Mouse (Mus musculus) kidney, embryonic 14.5 days (tissue): Measurements from ENCODE around the gene Ist1. TPM values are rescaled to one million over a fixed set of nuclear protein-coding genes. Genes with fewer than 3 reads are reported as not detected.

Source experiments
- ATAC-seq: fragments of 200-750 bp; cut with Nextera tagmentation; 2 replicates; pipeline ENCODE4 v1.8.0; 2017; ENCODE audit warnings: moderate number of reproducible peaks, mild to moderate bottlenecking, moderate TSS enrichment, moderate library complexity; ENCODE audit not compliant: low FRiP score, low TSS enrichment
- H3K27ac ChIP-seq: fragments of 300-500 bp; sonication (generic); 2 replicates; pipeline ENCODE4 v1.5.1; 2014; ENCODE audit warnings: low read depth, mild to moderate bottlenecking, low read length, moderate library complexity, mixed read lengths
- H3K27me3 ChIP-seq: fragments of 300-500 bp; sonication (generic); 2 replicates; pipeline ENCODE4 v1.6.1; 2014; ENCODE audit warnings: mild to moderate bottlenecking, low read length; ENCODE audit not compliant: control insufficient read depth, insufficient read depth
- H3K36me3 ChIP-seq: fragments of 300-500 bp; sonication (generic); 2 replicates; pipeline ENCODE4 v1.6.1; 2014; ENCODE audit warnings: low read length, mixed read lengths; ENCODE audit not compliant: control insufficient read depth, insufficient read depth
- H3K4me1 ChIP-seq: fragments of 300-500 bp; sonication (generic); 2 replicates; pipeline ENCODE4 v1.6.1; 2014; ENCODE audit warnings: low read length, mixed read lengths; ENCODE audit not compliant: control insufficient read depth, insufficient read depth
- H3K4me2 ChIP-seq: fragments of 300-500 bp; sonication (generic); replicated peaks from 2 replicates; pipeline ENCODE4 v1.6.1; 2014; ENCODE audit warnings: low read depth, mild to moderate bottlenecking, low read length
- H3K4me3 ChIP-seq: fragments of 300-500 bp; sonication (generic); 2 replicates; pipeline ENCODE4 v1.5.1; 2014; ENCODE audit warnings: mild to moderate bottlenecking, low read length
- H3K9ac ChIP-seq: fragments of 300-500 bp; sonication (generic); 2 replicates; pipeline ENCODE4 v1.6.1; 2014; ENCODE audit warnings: low read depth, mild to moderate bottlenecking, low read length, moderate library complexity
- H3K9me3 ChIP-seq: fragments of 300-500 bp; sonication (generic); 2 replicates; pipeline ENCODE4 v1.6.1; 2016; ENCODE audit warnings: low read length; ENCODE audit not compliant: control insufficient read depth
- WGBS: fragments of 180-500 bp; shearing (Covaris S2); extraction: QIAGEN DNeasy Blood & Tissue Kit; methylation state at CpG from one replicate; pipeline ENCODE4 v1.1.7; 2014; 5-methylcytosine and 5-hydroxymethylcytosine counted together
- polyA plus RNA-seq: library from polyadenylated mRNA; unstranded; fragments of >200 nt; fragmentation: Nextera tagmentation; extraction: Ambion mirVana; gene quantifications from 2 replicates; pipeline ENCODE4 v1.2.1, GENCODE M21; 2014

Gene Ist1
- polyA plus RNA-seq, 1 experiment from 2014 or later: 143 TPM

DNA sequence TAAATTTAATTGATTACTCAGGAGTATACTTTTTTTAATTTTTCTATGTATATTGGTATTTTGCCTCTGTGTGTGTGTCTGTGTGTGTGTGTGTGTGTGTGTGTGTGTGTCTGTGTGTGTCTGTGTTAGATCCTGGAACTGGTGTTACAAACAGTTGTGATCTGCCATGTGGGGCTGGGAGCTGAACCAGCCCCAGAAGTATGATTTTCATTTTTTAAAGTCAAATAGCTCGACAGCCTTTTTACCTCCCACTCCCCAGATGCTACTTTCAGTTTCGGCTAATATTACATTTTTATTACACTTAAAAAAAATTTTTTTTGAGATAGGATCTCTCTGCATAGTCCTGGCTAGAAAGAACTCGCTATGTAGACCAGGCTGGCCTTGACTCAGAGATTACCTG lies 30.7 kb downstream of the Ist1 start:
- H3K27me3 ChIP-seq: no peaks in the 10 kb centered on the region
- no peak overlapping the region for H3K4me2 ChIP-seq
- H3K9me3 ChIP-seq: no peaks in the 10 kb centered on the region
- WGBS: 80% methylated on average over 3 of the region's 3 CpGs
- H3K9ac ChIP-seq: no peak overlapping the region
- H3K27ac ChIP-seq: no peak overlapping the region
- no peaks in the 10 kb centered on the region for H3K4me1 ChIP-seq
- peaks cover 3% of the 10 kb centered on the region; the same call in 1 of the 2 replicates for H3K36me3 ChIP-seq
- H3K4me3 ChIP-seq: no peak overlapping the region
- ATAC-seq: no peak

- H3K27me3 ChIP-seq: no peaks in the 10 kb centered on the region
- no peak for ATAC-seq
- H3K4me2 ChIP-seq: no peak overlapping the region
- no peaks in the 10 kb centered on the region for H3K9me3 ChIP-seq
- H3K36me3 ChIP-seq: no peaks in the 10 kb centered on the region
- H3K4me1 ChIP-seq: no peaks in the 10 kb centered on the region
- WGBS: 87% methylated on average over 3 of the region's 3 CpGs
- no peak overlapping the region for H3K9ac ChIP-seq
- H3K27ac ChIP-seq: no peak overlapping the region
- H3K4me3 ChIP-seq: no peak overlapping the region
These were observed 36.2 kb downstream of the Ist1 start for GRCm38 (mm10) chr8:109656860-109657259.

GRCm38 (mm10) chr8:109650801-109651200 lies 42.3 kb downstream of the Ist1 start:
- no peaks in the 10 kb centered on the region for H3K27me3 ChIP-seq
- H3K9me3 ChIP-seq: no peaks in the 10 kb centered on the region
- WGBS: 78% methylated on average over 10 of the region's 10 CpGs
- H3K4me1 ChIP-seq: no peaks in the 10 kb centered on the region
- ATAC-seq: no peak
- no peak overlapping the region for H3K9ac ChIP-seq
- no peak overlapping the region for H3K27ac ChIP-seq
- no peak overlapping the region for H3K4me3 ChIP-seq
- H3K36me3 ChIP-seq: no peaks in the 10 kb centered on the region
- H3K4me2 ChIP-seq: no peak overlapping the region

DNA sequence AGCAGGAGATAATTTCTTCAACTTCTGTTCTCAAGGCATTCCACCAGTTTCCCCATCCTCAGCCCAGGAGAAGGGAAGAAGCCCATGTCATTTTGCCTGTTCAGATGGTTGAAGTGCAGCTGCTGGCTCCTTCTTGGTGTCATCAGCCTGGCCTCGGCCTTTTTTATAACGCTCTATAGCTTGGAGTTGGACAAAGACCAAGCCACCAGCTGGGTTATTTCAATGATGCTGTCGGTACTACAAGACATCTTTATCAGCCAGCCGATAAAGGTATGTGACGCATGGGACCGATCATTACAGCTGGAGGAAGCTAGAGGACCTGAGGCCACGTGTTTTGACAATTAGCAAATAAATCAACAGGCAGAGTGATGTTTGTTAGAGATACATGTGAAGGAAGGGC lies 44.6 kb downstream of the Ist1 start:
- H3K4me1 ChIP-seq: no peaks in the 10 kb centered on the region
- no peaks in the 10 kb centered on the region for H3K9me3 ChIP-seq
- no peak overlapping the region for H3K9ac ChIP-seq
- H3K36me3 ChIP-seq: no peaks in the 10 kb centered on the region
- H3K27ac ChIP-seq: no peak overlapping the region
- no peak overlapping the region for H3K4me3 ChIP-seq
- H3K4me2 ChIP-seq: no peak overlapping the region
- no peaks in the 10 kb centered on the region for H3K27me3 ChIP-seq
- no peak for ATAC-seq
- WGBS: 43% methylated on average over 7 of the region's 7 CpGs

GRCm38 (mm10) chr8:109647331-109647730 lies 45.7 kb downstream of the Ist1 start:
- H3K9ac ChIP-seq: no peak overlapping the region
- no peaks in the 10 kb centered on the region for H3K27me3 ChIP-seq
- no peaks in the 10 kb centered on the region for H3K36me3 ChIP-seq
- ATAC-seq: no peak
- WGBS: 59% methylated on average over 11 of the region's 11 CpGs
- no peaks in the 10 kb centered on the region for H3K9me3 ChIP-seq
- H3K4me2 ChIP-seq: no peak overlapping the region
- H3K27ac ChIP-seq: no peak overlapping the region
- no peak overlapping the region for H3K4me3 ChIP-seq
- H3K4me1 ChIP-seq: no peaks in the 10 kb centered on the region

- Histone ChIP-seq H3K9ac (no peak overlapping the region), H3K36me3 (no peaks in the 10 kb centered on the region), H3K27me3 (no peaks in the 10 kb centered on the region), H3K4me3 (no peak overlapping the region), H3K27ac (no peak overlapping the region), H3K9me3 (no peaks in the 10 kb centered on the region), H3K4me1 (no peaks in the 10 kb centered on the region), H3K4me2 (no peak overlapping the region)
- no peak for ATAC-seq
- WGBS: 75% methylated on average over 5 of the region's 5 CpGs
These were observed 51.8 kb downstream of the Ist1 start for GRCm38 (mm10) chr8:109641236-109641635.

- Histone ChIP-seq H3K27me3 (no peaks in the 10 kb centered on the region), H3K4me2 (no peak overlapping the region), H3K4me1 (no peaks in the 10 kb centered on the region), H3K9ac (no peak overlapping the region), H3K36me3 (no peaks in the 10 kb centered on the region), H3K9me3 (no peaks in the 10 kb centered on the region), H3K4me3 (no peak overlapping the region), H3K27ac (no peak overlapping the region)
- 64% methylated on average over 7 of the region's 7 CpGs for WGBS
- ATAC-seq: no peak
These were observed 52.6 kb downstream of the Ist1 start for GRCm38 (mm10) chr8:109640410-109640809.

GRCm38 (mm10) chr8:109638851-109639250 lies 54.2 kb downstream of the Ist1 start:
- Histone ChIP-seq H3K9ac (no peak overlapping the region), H3K27ac (no peak overlapping the region), H3K27me3 (no peaks in the 10 kb centered on the region), H3K4me2 (no peak overlapping the region), H3K4me3 (no peak overlapping the region), H3K9me3 (no peaks in the 10 kb centered on the region), H3K36me3 (no peaks in the 10 kb centered on the region), H3K4me1 (no peaks in the 10 kb centered on the region)
- ATAC-seq: no peak
- 72% methylated on average over 5 of the region's 5 CpGs for WGBS

- no peak overlapping the region for H3K27ac ChIP-seq
- H3K27me3 ChIP-seq: no peaks in the 10 kb centered on the region
- no peak overlapping the region for H3K9ac ChIP-seq
- no peak overlapping the region for H3K4me2 ChIP-seq
- no peaks in the 10 kb centered on the region for H3K36me3 ChIP-seq
- no peak for ATAC-seq
- no peak overlapping the region for H3K4me3 ChIP-seq
- 91% methylated on average over 8 of the region's 8 CpGs for WGBS
- no peaks in the 10 kb centered on the region for H3K9me3 ChIP-seq
- no peaks in the 10 kb centered on the region for H3K4me1 ChIP-seq
These were observed 57.9 kb downstream of the Ist1 start for GRCm38 (mm10) chr8:109635146-109635545.

- H3K4me3 ChIP-seq: no peak overlapping the region
- no peak overlapping the region for H3K4me2 ChIP-seq
- no peaks in the 10 kb centered on the region for H3K36me3 ChIP-seq
- no peak for ATAC-seq
- H3K27me3 ChIP-seq: no peaks in the 10 kb centered on the region
- no peaks in the 10 kb centered on the region for H3K9me3 ChIP-seq
- WGBS: 86% methylated on average over 5 of the region's 5 CpGs
- H3K9ac ChIP-seq: no peak overlapping the region
- no peak overlapping the region for H3K27ac ChIP-seq
- no peaks in the 10 kb centered on the region for H3K4me1 ChIP-seq
These were observed 60.6 kb downstream of the Ist1 start for GRCm38 (mm10) chr8:109632498-109632897.
